Mouse (Mus musculus): ENCODE results near the gene Rnf150.

- TF ChIP-seq CTCF (IDR thresholded peaks at IDR 0.05; ENCODE audit: extremely low read depth, insufficient read depth, low read length), result no peak
- TF ChIP-seq POLR2A (IDR thresholded peaks at IDR 0.05; ENCODE audit: extremely low read depth, insufficient read depth, low read length), result no peak
Measured at GRCm38 (mm10) chr8:83102957-83103510, 239.9 kb downstream of the Rnf150 start.

Data from cortical plate, adult 2 months (tissue).